Mouse (Mus musculus) liver, embryonic 14.5 days (tissue): ENCODE measurements at regions not wholly inside any gene's neighbourhood (a gene's known extent, or its start where the extent isn't known, plus 50 kb on each side); places are given as distances from the start of the nearest gene placed in this dataset.

Experiments used
- CTCF ChIP-seq: IDR thresholded peaks from 2 replicates; pipeline ENCODE4 v1.5.1; 2016; ENCODE audit warnings: antibody characterized with exemption, low read depth, control low read depth
- EP300 ChIP-seq: IDR thresholded peaks from 2 replicates; pipeline ENCODE4 v1.6.1; 2016; ENCODE audit warnings: antibody characterized with exemption, low read depth

DNA sequence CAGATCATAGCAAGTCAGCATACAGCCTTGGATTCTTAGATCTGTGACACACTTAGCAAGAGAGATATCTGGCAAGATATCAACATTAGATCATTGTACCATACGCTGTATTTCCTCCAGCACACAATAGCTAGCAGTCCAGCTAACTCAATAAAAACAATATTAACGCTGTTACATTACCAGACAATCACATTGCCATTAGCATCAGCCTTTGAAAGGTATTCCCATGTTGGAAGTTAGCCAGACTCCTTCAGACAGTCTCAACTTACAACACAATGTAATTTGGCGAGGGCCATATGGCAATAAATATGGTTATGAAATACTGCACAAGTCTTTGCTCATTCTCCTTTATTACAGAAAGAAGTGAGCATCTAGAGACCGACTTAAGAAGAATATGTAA, 1084.0 kb downstream of the Diaph3 start:
- TF ChIP-seq CTCF (no peak), EP300 (no peak)
